Mouse (Mus musculus): Measurements from ENCODE around the gene Ubash3b.

GRCm38 (mm10) chr9:41098065-41098464 is 63.4 kb downstream of the Ubash3b start:
- TF ChIP-seq ZNF384 (IDR thresholded peaks at IDR 0.05; ENCODE audit: low read depth, low read length) (no peak), ZC3H11A (IDR thresholded peaks at IDR 0.05; ENCODE audit: borderline replicate concordance, low read depth, low read length) (no peak), HCFC1 (IDR thresholded peaks at IDR 0.05; ENCODE audit: borderline replicate concordance, insufficient read depth, low read length) (no peak), CHD2 (IDR thresholded peaks at IDR 0.05; ENCODE audit: low read depth, low read length) (no peak)
